Comparison of ENCODE assay signal across 15 mouse cellular contexts in genomic region chr15:29798596-29798995, GRCm38 (mm10).
"Had no signal": no experiment of that assay in that cellular context is flagged by ENCODE, and none has a peak within 500 bp of the region (broad histone marks: within the 10 kb centered on the region; RNA-seq: fewer than 3 reads in every experiment).

No protein-coding gene starts in this region.

- DNase-seq: kidney, adult 11 months; kidney, postnatal 14 days; lung, embryonic 14.5 days; lung, postnatal 14 days; spleen, adult 18-20 months; thymus, postnatal 4 days had no signal

- H3K27me3 ChIP-seq: limb, embryonic 15.5 days; liver, embryonic 12.5 days; megakaryocyte, embryonic 14.5 days; neural tube, embryonic 15.5 days had no signal

- H3K4me1 ChIP-seq: limb, embryonic 15.5 days; liver, embryonic 12.5 days; megakaryocyte, embryonic 14.5 days; neural tube, embryonic 15.5 days had no signal

- H3K27ac ChIP-seq: left cerebral cortex, adult 2 months; limb, embryonic 15.5 days; liver, embryonic 12.5 days; macrophage; neural tube, embryonic 15.5 days had no signal

- H3K9me3 ChIP-seq: limb, embryonic 15.5 days; liver, embryonic 12.5 days had no signal

- H3K4me2 ChIP-seq: limb, embryonic 15.5 days; liver, embryonic 12.5 days; lung, embryonic 14.5 days; midbrain, embryonic 11.5 days; neural tube, embryonic 15.5 days had no signal

- ATAC-seq: liver, embryonic 12.5 days; midbrain, embryonic 16.5 days had no signal

- H3K9ac ChIP-seq: limb, embryonic 15.5 days; liver, embryonic 12.5 days; lung, embryonic 14.5 days; neural tube, embryonic 15.5 days had no signal

- H3K36me3 ChIP-seq: limb, embryonic 15.5 days; liver, embryonic 12.5 days; neural tube, embryonic 15.5 days had no signal

- H3K4me3 ChIP-seq: left cerebral cortex, adult 2 months; limb, embryonic 15.5 days; liver, embryonic 12.5 days; megakaryocyte, embryonic 14.5 days; myocyte; neural tube, embryonic 15.5 days had no signal
